Mouse (Mus musculus) ES-Bruce4 (cell line): ENCODE measurements at regions not wholly inside any gene's neighbourhood (a gene's known extent, or its start where the extent isn't known, plus 50 kb on each side); places are given as distances from the start of the nearest gene placed in this dataset.

ENCODE experiments used
- H3K27ac ChIP-seq: 2 replicates; pipeline ENCODE4 v1.5.1; 2012; ENCODE audit warnings: low read length, inconsistent platforms; ENCODE audit not compliant: insufficient read depth
- H3K27me3 ChIP-seq: 2 replicates; pipeline ENCODE4 v1.6.1; 2012; ENCODE audit warnings: mild to moderate bottlenecking, low read length, inconsistent platforms; ENCODE audit not compliant: control insufficient read depth, poor library complexity, insufficient read depth, severe bottlenecking
- H3K36me3 ChIP-seq: 2 replicates; pipeline ENCODE4 v1.6.1; 2012; ENCODE audit warnings: inconsistent platforms, mild to moderate bottlenecking, low read length, moderate library complexity; ENCODE audit not compliant: control insufficient read depth, poor library complexity, insufficient read depth, severe bottlenecking
- H3K4me1 ChIP-seq: one replicate; pipeline ENCODE4 v1.8.1; 2011; ENCODE audit warnings: low read length; ENCODE audit not compliant: control insufficient read depth, insufficient read depth
- H3K4me3 ChIP-seq: 2 replicates; pipeline ENCODE4 v1.5.1; 2011; ENCODE audit warnings: low read depth, mild to moderate bottlenecking, low read length
- H3K9ac ChIP-seq: 2 replicates; pipeline ENCODE4 v1.6.1; 2012; ENCODE audit warnings: low read depth, mild to moderate bottlenecking, inconsistent platforms; ENCODE audit not compliant: poor library complexity, severe bottlenecking
- H3K9me3 ChIP-seq: replicated peaks from 2 replicates; pipeline ENCODE4 v1.6.1; 2012; ENCODE audit warnings: mild to moderate bottlenecking, low read length, inconsistent platforms; ENCODE audit not compliant: control insufficient read depth, poor library complexity, insufficient read depth, severe bottlenecking
- CTCF ChIP-seq: IDR thresholded peaks from one replicate; pipeline ENCODE4 v1.8.1; 2011; ENCODE audit warnings: low read depth, low read length
- EP300 ChIP-seq: IDR thresholded peaks from 2 replicates; pipeline ENCODE4 v1.6.1; 2011; ENCODE audit warnings: low read depth, low read length; ENCODE audit not compliant: insufficient read depth
- POLR2A ChIP-seq: IDR thresholded peaks from one replicate; pipeline ENCODE4 v1.8.1; 2011; ENCODE audit warnings: low read length; ENCODE audit not compliant: insufficient read depth

- no peaks in the 10 kb centered on the region for H3K4me1 ChIP-seq
- H3K36me3 ChIP-seq = no peaks in the 10 kb centered on the region
- no peak overlapping the region for H3K9ac ChIP-seq
- H3K9me3 ChIP-seq = no peaks in the 10 kb centered on the region
- no peak overlapping the region for H3K4me3 ChIP-seq
- no peak overlapping the region for H3K27ac ChIP-seq
- H3K27me3 ChIP-seq = no peaks in the 10 kb centered on the region
- TF ChIP-seq POLR2A = no peak
- no peak for TF ChIP-seq EP300
- no peak for TF ChIP-seq CTCF
Observed at GRCm38 (mm10) chr7:95578633-95579032, 592.4 kb upstream of the Tenm4 start.

GRCm38 (mm10) chr7:95581325-95581724 is 589.7 kb upstream of the Tenm4 start:
- TF ChIP-seq CTCF (no peak), POLR2A (no peak), EP300 (no peak)
- Histone ChIP-seq H3K27ac (no peak overlapping the region), H3K4me1 (no peaks in the 10 kb centered on the region), H3K9ac (no peak overlapping the region), H3K9me3 (no peaks in the 10 kb centered on the region), H3K27me3 (no peaks in the 10 kb centered on the region), H3K4me3 (no peak overlapping the region), H3K36me3 (no peaks in the 10 kb centered on the region)

- H3K27ac ChIP-seq = no peak overlapping the region
- H3K4me1 ChIP-seq = no peaks in the 10 kb centered on the region
- H3K9ac ChIP-seq = no peak overlapping the region
- no peaks in the 10 kb centered on the region for H3K9me3 ChIP-seq
- no peaks in the 10 kb centered on the region for H3K27me3 ChIP-seq
- TF ChIP-seq POLR2A (no peak), CTCF (no peak), EP300 (no peak)
- no peaks in the 10 kb centered on the region for H3K36me3 ChIP-seq
- no peak overlapping the region for H3K4me3 ChIP-seq
Observed at GRCm38 (mm10) chr7:95598339-95598738, 572.7 kb upstream of the Tenm4 start.

- no peak for TF ChIP-seq EP300
- TF ChIP-seq POLR2A = no peak
Observed at GRCm38 (mm10) chr7:95613736-95614135, 557.3 kb upstream of the Tenm4 start.

GRCm38 (mm10) chr7:95617370-95617769 is 553.7 kb upstream of the Tenm4 start:
- Histone ChIP-seq H3K36me3 (no peaks in the 10 kb centered on the region), H3K27me3 (no peaks in the 10 kb centered on the region), H3K27ac (no peak overlapping the region), H3K4me3 (no peak overlapping the region), H3K9ac (no peak overlapping the region), H3K9me3 (0 out of 2 replicates have a peak, but pooled peaks cover 3% of the 10 kb centered on the region), H3K4me1 (no peaks in the 10 kb centered on the region)
- no peak for TF ChIP-seq EP300
- no peak for TF ChIP-seq CTCF
- TF ChIP-seq POLR2A = no peak

More at GRCm38 (mm10) chr7:95613736-95614135, 557.3 kb upstream of the Tenm4 start:
- no peaks in the 10 kb centered on the region for H3K4me1 ChIP-seq
- H3K36me3 ChIP-seq = no peaks in the 10 kb centered on the region
- H3K4me3 ChIP-seq = no peak overlapping the region
- H3K27ac ChIP-seq = no peak overlapping the region
- H3K27me3 ChIP-seq = no peaks in the 10 kb centered on the region
- 0 out of 2 replicates have a peak, but pooled peaks cover 3% of the 10 kb centered on the region for H3K9me3 ChIP-seq
- no peak overlapping the region for H3K9ac ChIP-seq

DNA sequence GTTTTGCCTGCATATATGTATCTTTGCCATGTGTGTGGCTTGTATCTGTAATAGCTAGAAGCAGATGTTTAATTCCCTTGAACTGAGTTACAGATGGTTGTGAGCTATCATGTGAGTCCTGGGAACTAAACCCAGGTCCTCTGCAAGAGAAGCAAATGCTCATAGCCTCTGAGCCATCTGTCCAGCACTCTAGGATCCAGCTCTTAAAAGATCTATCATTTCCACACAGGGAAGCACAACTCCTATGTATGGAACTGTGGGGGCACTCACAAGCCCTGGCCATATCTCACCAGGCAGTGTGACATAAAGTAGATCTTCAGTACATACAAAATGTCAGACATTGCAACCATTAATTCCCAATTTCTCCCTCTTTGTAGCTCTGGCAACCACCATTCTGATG is 552.9 kb upstream of the Tenm4 start:
- Histone ChIP-seq H3K4me1 (no peaks in the 10 kb centered on the region), H3K27ac (no peak overlapping the region)

More for the DNA sequence above, 552.9 kb upstream of the Tenm4 start:
- no peaks in the 10 kb centered on the region for H3K36me3 ChIP-seq
- no peaks in the 10 kb centered on the region for H3K27me3 ChIP-seq
- no peak overlapping the region for H3K9ac ChIP-seq
- TF ChIP-seq POLR2A (no peak), CTCF (no peak), EP300 (no peak)
- H3K9me3 ChIP-seq = no peaks in the 10 kb centered on the region
- no peak overlapping the region for H3K4me3 ChIP-seq
